Mouse (Mus musculus) Muller cell, postnatal 12 days (primary cell): ENCODE measurements at regions not wholly inside any gene's neighbourhood (a gene's known extent, or its start where the extent isn't known, plus 50 kb on each side); places are given as distances from the start of the nearest gene placed in this dataset.
"Not testable (repeated sequence)": the region's sequence is repeated elsewhere in the genome, so short reads cannot be mapped to it uniquely, and the experiment has no call there.

Experiments
- DNase-seq: peaks from one replicate; pipeline ENCODE4 v3.0.0-alpha.2; 2015; ENCODE audit errors: inconsistent ontology term

GRCm38 (mm10) chr2:21976831-21977230, 250.5 kb upstream of the Myo3a start:
- DNase-seq = no peak

GRCm38 (mm10) chr2:21980177-21980576, 247.1 kb upstream of the Myo3a start:
- no peak for DNase-seq

- DNase-seq = no peak
Observed at GRCm38 (mm10) chr2:22024438-22024837, 202.9 kb upstream of the Myo3a start.

GRCm38 (mm10) chr2:22026794-22027193, 200.5 kb upstream of the Myo3a start:
- DNase-seq = no peak

- peak; percentile 4 for DNase-seq
Observed at GRCm38 (mm10) chr2:22028569-22028968, 198.7 kb upstream of the Myo3a start.

GRCm38 (mm10) chr2:22029022-22029803, 198.1 kb upstream of the Myo3a start:
- DNase-seq = peak; percentile 83

GRCm38 (mm10) chr2:22029804-22030194, 197.5 kb upstream of the Myo3a start:
- DNase-seq = no peak

- DNase-seq = no peak
Observed at GRCm38 (mm10) chr2:22036841-22037240, 190.5 kb upstream of the Myo3a start.

GRCm38 (mm10) chr2:22038780-22039179, 188.5 kb upstream of the Myo3a start:
- DNase-seq = peak; percentile 15

GRCm38 (mm10) chr2:22043937-22044336, 183.4 kb upstream of the Myo3a start:
- DNase-seq = not testable (repeated sequence)

GRCm38 (mm10) chr2:22044949-22045348, 182.4 kb upstream of the Myo3a start:
- DNase-seq = no peak

GRCm38 (mm10) chr2:22047465-22047864, 179.8 kb upstream of the Myo3a start:
- DNase-seq = no peak

GRCm38 (mm10) chr2:22066535-22066934, 160.8 kb upstream of the Myo3a start:
- DNase-seq = peak; percentile 7

GRCm38 (mm10) chr2:22096848-22097247, 130.5 kb upstream of the Myo3a start:
- no peak for DNase-seq

- DNase-seq = no peak
Observed at GRCm38 (mm10) chr2:22105150-22105549, 122.2 kb upstream of the Myo3a start.

- no peak for DNase-seq
Observed at GRCm38 (mm10) chr2:22149721-22150120, 77.6 kb upstream of the Myo3a start.

GRCm38 (mm10) chr2:22156576-22156975, 70.7 kb upstream of the Myo3a start:
- peak; percentile 2 for DNase-seq

GRCm38 (mm10) chr2:22165443-22165842, 61.9 kb upstream of the Myo3a start:
- DNase-seq = no peak

- DNase-seq = no peak
Observed at GRCm38 (mm10) chr2:22165919-22166318, 61.4 kb upstream of the Myo3a start.
